Mouse (Mus musculus): ENCODE results near the gene Atp13a3.

DNA sequence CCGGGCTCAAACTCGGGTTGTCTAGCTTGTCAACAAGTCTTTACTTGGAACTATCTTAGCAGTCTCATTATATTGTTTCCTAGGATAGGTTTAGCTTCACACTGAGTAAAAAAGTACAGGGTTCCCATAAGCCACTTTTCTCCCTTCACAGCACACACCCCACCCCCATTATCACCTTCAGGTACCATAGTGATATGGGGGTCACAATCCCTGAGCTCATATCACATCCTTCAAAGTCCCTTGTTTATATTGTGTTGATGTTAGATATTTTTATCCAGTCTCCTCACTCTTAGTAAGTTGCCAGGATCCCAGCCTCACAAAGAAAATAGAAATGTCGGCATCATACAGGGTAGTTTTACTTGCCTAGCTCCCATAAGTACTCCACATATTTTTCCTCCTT lies 42.4 kb upstream of the Atp13a3 start:
- no peak for TF ChIP-seq CTCF (conservative IDR thresholded peaks at IDR 0.05; ENCODE audit: low read length)
- TF ChIP-seq NANOG (IDR thresholded peaks at IDR 0.05; ENCODE audit: borderline replicate concordance, low read length) = no peak
- no peak for TF ChIP-seq POU5F1 (IDR thresholded peaks at IDR 0.05; ENCODE audit: borderline replicate concordance, low read length)
